Mouse (Mus musculus) heart, embryonic 14.5 days (tissue): ENCODE measurements around the gene Spata45. TPM values are rescaled to one million over a fixed set of nuclear protein-coding genes. Genes with fewer than 3 reads are reported as not detected.
"Not testable (repeated sequence)": the region's sequence is repeated elsewhere in the genome, so short reads cannot be mapped to it uniquely, and the experiment has no call there.

Experiments used
- ATAC-seq: fragments of 200-750 bp; cut with Nextera tagmentation; 2 replicates; pipeline ENCODE4 v1.8.0; 2017; ENCODE audit warnings: low read depth, moderate TSS enrichment; ENCODE audit not compliant: insufficient number of reproducible peaks, insufficient read depth, low FRiP score
- H3K27ac ChIP-seq, 2 experiments: fragments of 200-500 bp in 1 of 2; fragments of 300-500 bp in 1 of 2; sonication (generic) in 1 of 2; replicated peaks in 1 of 2; 2 replicates each; pipeline ENCODE4 v1.5.1; 2012 to 2014; ENCODE audit warnings: low read depth in 2 of 2, low read length in 2 of 2, control low read depth in 1 of 2, mild to moderate bottlenecking in 1 of 2, mixed read lengths in 1 of 2; ENCODE audit not compliant: control insufficient read depth in 1 of 2, insufficient read depth in 1 of 2
- H3K27me3 ChIP-seq: fragments of 300-500 bp; sonication (generic); 2 replicates; pipeline ENCODE4 v1.6.1; 2014; ENCODE audit warnings: mild to moderate bottlenecking, low read length, control low read depth; ENCODE audit not compliant: control insufficient read depth, insufficient read depth
- H3K36me3 ChIP-seq: fragments of 300-500 bp; sonication (generic); 2 replicates; pipeline ENCODE4 v1.6.1; 2014; ENCODE audit warnings: mild to moderate bottlenecking, control low read depth, low read length, mixed read lengths; ENCODE audit not compliant: control insufficient read depth, insufficient read depth
- H3K4me1 ChIP-seq, 2 experiments: fragments of 200-500 bp in 1 of 2; fragments of 300-500 bp in 1 of 2; sonication (generic) in 1 of 2; 2 replicates each; pipeline ENCODE4 v1.6.1; 2012 to 2014; ENCODE audit warnings: low read length in 2 of 2, control low read depth in 1 of 2, mixed read lengths in 1 of 2; ENCODE audit not compliant: control insufficient read depth in 2 of 2, insufficient read depth in 2 of 2
- H3K4me2 ChIP-seq: fragments of 300-500 bp; sonication (generic); 2 replicates; pipeline ENCODE4 v1.6.1; 2014; ENCODE audit warnings: mild to moderate bottlenecking, low read length
- H3K4me3 ChIP-seq, 2 experiments: fragments of 200-500 bp in 1 of 2; fragments of 300-500 bp in 1 of 2; sonication (generic) in 1 of 2; 2 replicates each; pipeline ENCODE4 v1.5.1; 2012 to 2014; ENCODE audit warnings: low read length in 2 of 2, mild to moderate bottlenecking in 2 of 2, control low read depth in 1 of 2, low read depth in 1 of 2, moderate library complexity in 1 of 2; ENCODE audit not compliant: control insufficient read depth in 1 of 2, insufficient read depth in 1 of 2
- H3K9ac ChIP-seq: fragments of 300-500 bp; sonication (generic); 2 replicates; pipeline ENCODE4 v1.6.1; 2014; ENCODE audit warnings: mild to moderate bottlenecking, low read length
- H3K9me3 ChIP-seq: fragments of 300-500 bp; sonication (generic); 2 replicates; pipeline ENCODE4 v1.6.1; 2016; ENCODE audit warnings: low read length, control low read depth; ENCODE audit not compliant: control insufficient read depth
- WGBS: fragments of 180-500 bp; shearing (Covaris S2); extraction: QIAGEN DNeasy Blood & Tissue Kit; methylation state at CpG from one replicate; pipeline ENCODE4 v1.1.7; 2014; 5-methylcytosine and 5-hydroxymethylcytosine counted together
- polyA plus RNA-seq: library from polyadenylated mRNA; unstranded; fragments of >200 nt; fragmentation: Nextera tagmentation; extraction: Ambion mirVana; gene quantifications from 2 replicates; pipeline ENCODE4 v1.2.1, GENCODE M21; 2014

Spata45 gene
- polyA plus RNA-seq, 1 experiment from 2014 or later: not detected

- 94% methylated on average over 5 of the region's 5 CpGs for WGBS
- Histone ChIP-seq H3K27ac (no peak overlapping the region), H3K4me1 (no peaks in the 10 kb centered on the region), H3K36me3 (peaks cover 81% of the 10 kb centered on the region), H3K4me2 (no peak overlapping the region), H3K9me3 (no peaks in the 10 kb centered on the region), H3K27me3 (no peaks in the 10 kb centered on the region), H3K9ac (no peak overlapping the region), H3K4me3 (no peak overlapping the region)
- no peak for ATAC-seq
Observed at GRCm38 (mm10) chr1:191008707-191009106, 27.7 kb upstream of the Spata45 start.

GRCm38 (mm10) chr1:191014271-191014670 is 22.2 kb upstream of the Spata45 start:
- Histone ChIP-seq H3K9me3 (no peaks in the 10 kb centered on the region), H3K27me3 (no peaks in the 10 kb centered on the region), H3K4me2 (no peak overlapping the region), H3K36me3 (peaks cover 67% of the 10 kb centered on the region), H3K4me3 (no peak overlapping the region), H3K9ac (no peak overlapping the region), H3K27ac (no peak overlapping the region), H3K4me1 (no peaks in the 10 kb centered on the region)
- WGBS: 94% methylated on average over 3 of the region's 3 CpGs
- ATAC-seq: no peak

GRCm38 (mm10) chr1:191019803-191020202 is 16.6 kb upstream of the Spata45 start:
- 90% methylated on average over 5 of the region's 5 CpGs for WGBS
- Histone ChIP-seq H3K36me3 (peaks cover 34% of the 10 kb centered on the region), H3K4me1 (peaks cover 0 to 6% of the 10 kb centered on the region in 2 experiments; a peak in 2 of 4 replicates), H3K9ac (no peak overlapping the region), H3K27ac (no peak overlapping the region), H3K4me2 (no peak overlapping the region), H3K4me3 (no peak overlapping the region), H3K9me3 (no peaks in the 10 kb centered on the region), H3K27me3 (no peaks in the 10 kb centered on the region)
- ATAC-seq: no peak

DNA sequence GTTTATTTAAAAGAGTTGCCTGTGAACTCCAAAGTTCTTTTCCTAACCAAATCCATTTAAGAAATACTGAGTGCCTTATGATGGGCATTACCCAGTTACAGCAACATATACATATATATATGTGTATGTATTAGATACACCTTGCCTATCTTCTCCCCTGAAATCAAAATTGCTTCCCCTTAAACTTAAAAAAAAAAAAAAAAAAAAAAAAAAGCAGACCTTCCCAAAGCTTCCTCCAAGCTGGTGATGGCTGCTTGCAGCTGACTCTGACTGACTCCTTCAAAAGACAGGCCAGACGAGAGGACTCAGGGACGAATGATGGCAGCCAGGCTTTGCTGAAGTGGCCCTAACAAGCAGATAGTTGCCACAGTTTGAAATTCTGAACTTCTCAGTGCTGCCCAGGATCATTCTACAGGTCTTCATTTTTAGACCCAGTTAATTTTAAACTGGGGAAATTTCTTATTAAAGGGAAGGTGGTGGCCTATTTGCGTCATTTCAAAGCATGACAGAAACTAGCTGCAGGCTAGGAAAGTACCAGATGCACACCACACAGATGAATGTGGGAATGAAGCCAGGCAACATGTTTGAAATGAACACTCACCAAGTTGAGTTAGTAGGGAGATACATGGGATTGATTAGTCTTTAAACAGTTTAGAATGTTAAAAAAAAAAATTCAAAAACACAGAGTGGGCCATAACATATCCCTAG is 16.1 kb upstream of the Spata45 start:
- Histone ChIP-seq H3K4me2 (no peak overlapping the region), H3K27ac (no peak overlapping the region), H3K4me1 (peaks cover 3 to 10% of the 10 kb centered on the region in 2 experiments; a peak in 3 of 4 replicates), H3K9ac (no peak overlapping the region), H3K4me3 (no peak overlapping the region), H3K27me3 (no peaks in the 10 kb centered on the region), H3K36me3 (peaks cover 28% of the 10 kb centered on the region), H3K9me3 (no peaks in the 10 kb centered on the region)
- WGBS: 71% methylated on average over 3 of the region's 3 CpGs
- no peak for ATAC-seq

GRCm38 (mm10) chr1:191021016-191021415 is 15.4 kb upstream of the Spata45 start:
- Histone ChIP-seq H3K4me2 (no peak overlapping the region), H3K36me3 (peaks cover 28% of the 10 kb centered on the region), H3K9me3 (no peaks in the 10 kb centered on the region), H3K27me3 (no peaks in the 10 kb centered on the region), H3K4me3 (no peak overlapping the region), H3K4me1 (peaks cover 3 to 10% of the 10 kb centered on the region in 2 experiments; a peak in 3 of 4 replicates), H3K9ac (no peak overlapping the region), H3K27ac (no peak overlapping the region)
- 89% methylated on average over 7 of the region's 7 CpGs for WGBS
- ATAC-seq: no peak

- Histone ChIP-seq H3K9ac (no peak overlapping the region), H3K27me3 (no peaks in the 10 kb centered on the region), H3K27ac (no peak overlapping the region), H3K4me2 (no peak overlapping the region), H3K4me3 (no peak overlapping the region), H3K4me1 (peaks cover 5 to 15% of the 10 kb centered on the region in 2 experiments; a peak in 3 of 4 replicates), H3K36me3 (peaks cover 18% of the 10 kb centered on the region), H3K9me3 (no peaks in the 10 kb centered on the region)
- 90% methylated on average over 2 of the region's 2 CpGs for WGBS
- ATAC-seq: no peak
Observed at GRCm38 (mm10) chr1:191023140-191023539, 13.3 kb upstream of the Spata45 start.

GRCm38 (mm10) chr1:191023806-191024205 is 12.6 kb upstream of the Spata45 start:
- H3K36me3 ChIP-seq: peaks cover 16% of the 10 kb centered on the region
- not testable (repeated sequence) for ATAC-seq, H3K27me3 ChIP-seq, H3K9ac ChIP-seq, H3K27ac ChIP-seq, H3K9me3 ChIP-seq, H3K4me3 ChIP-seq, H3K4me2 ChIP-seq
- 91% methylated on average over 5 of the region's 6 CpGs for WGBS
- H3K4me1 ChIP-seq: peaks cover 5 to 15% of the 10 kb centered on the region in 2 experiments; a peak in 3 of 4 replicates
